Mouse (Mus musculus) right cerebral cortex, postnatal 25 days (tissue): Measurements from ENCODE around the gene Retreg1.

Source experiments
- DNase-seq: peaks from one replicate; pipeline ENCODE4 v3.0.0; 2022

The Retreg1 gene

GRCm38 (mm10) chr15:25843086-25843991 lies at the start of gene Retreg1:
Gene Retreg1, plus strand, starts transcription at chr15:25843180.
- DNase-seq: peak; percentile 80

- DNase-seq: no peak
Measured at GRCm38 (mm10) chr15:25794123-25794522, 48.9 kb upstream of the Retreg1 start.

- no peak for DNase-seq
Measured at GRCm38 (mm10) chr15:25795496-25795895, 47.5 kb upstream of the Retreg1 start.

- DNase-seq: no peak
Measured at GRCm38 (mm10) chr15:25796353-25796752, 46.6 kb upstream of the Retreg1 start.

GRCm38 (mm10) chr15:25797179-25797578 lies 45.8 kb upstream of the Retreg1 start:
- DNase-seq: no peak

GRCm38 (mm10) chr15:25797888-25798287 lies 45.1 kb upstream of the Retreg1 start:
- DNase-seq: no peak

GRCm38 (mm10) chr15:25801726-25802125 lies 41.3 kb upstream of the Retreg1 start:
- no peak for DNase-seq

GRCm38 (mm10) chr15:25802194-25802593 lies 40.8 kb upstream of the Retreg1 start:
- DNase-seq: no peak

GRCm38 (mm10) chr15:25803111-25803510 lies 39.9 kb upstream of the Retreg1 start:
- no peak for DNase-seq

- peak; percentile 70 for DNase-seq
Measured at GRCm38 (mm10) chr15:25805336-25806110, 37.5 kb upstream of the Retreg1 start.

- DNase-seq: no peak
Measured at GRCm38 (mm10) chr15:25806363-25806762, 36.6 kb upstream of the Retreg1 start.

- DNase-seq: no peak
Measured at GRCm38 (mm10) chr15:25806878-25807277, 36.1 kb upstream of the Retreg1 start.

- no peak for DNase-seq
Measured at GRCm38 (mm10) chr15:25808677-25809460, 34.1 kb upstream of the Retreg1 start.

- DNase-seq: no peak
Measured at GRCm38 (mm10) chr15:25809669-25810068, 33.3 kb upstream of the Retreg1 start.

GRCm38 (mm10) chr15:25811834-25812250 lies 31.1 kb upstream of the Retreg1 start:
- no peak for DNase-seq

GRCm38 (mm10) chr15:25812479-25812878 lies 30.5 kb upstream of the Retreg1 start:
- DNase-seq: no peak

- no peak for DNase-seq
Measured at GRCm38 (mm10) chr15:25814535-25814934, 28.4 kb upstream of the Retreg1 start.

- DNase-seq: no peak
Measured at GRCm38 (mm10) chr15:25817191-25817590, 25.8 kb upstream of the Retreg1 start.

GRCm38 (mm10) chr15:25821981-25822380 lies 21.0 kb upstream of the Retreg1 start:
- DNase-seq: no peak

- DNase-seq: no peak
Measured at GRCm38 (mm10) chr15:25822656-25823055, 20.3 kb upstream of the Retreg1 start.

GRCm38 (mm10) chr15:25826531-25826961 lies 16.4 kb upstream of the Retreg1 start:
- no peak for DNase-seq

GRCm38 (mm10) chr15:25828464-25828863 lies 14.5 kb upstream of the Retreg1 start:
- DNase-seq: no peak

GRCm38 (mm10) chr15:25830426-25830825 lies 12.6 kb upstream of the Retreg1 start:
- DNase-seq: no peak
